Mouse (Mus musculus) hindbrain, postnatal 0 days (tissue): ENCODE data around the gene Trpm2. TPM values are rescaled to one million over a fixed set of nuclear protein-coding genes. Genes with fewer than 3 reads are reported as not detected.

ENCODE experiments used
- ATAC-seq: fragments of 200-750 bp; cut with Nextera tagmentation; 2 replicates; pipeline ENCODE4 v1.8.0; 2017; ENCODE audit warnings: mild to moderate bottlenecking, moderate TSS enrichment, moderate library complexity
- DNase-seq: peaks from one replicate; pipeline ENCODE4 v3.0.0-alpha.2; 2015; ENCODE audit warnings: low spot score
- H3K27ac ChIP-seq: fragments of 300-500 bp; sonication (generic); 2 replicates; pipeline ENCODE4 v1.5.1; 2014; ENCODE audit warnings: mild to moderate bottlenecking
- H3K27me3 ChIP-seq: fragments of 300-500 bp; sonication (generic); 2 replicates; pipeline ENCODE4 v1.6.1; 2014; ENCODE audit warnings: low read length, mixed read lengths; ENCODE audit not compliant: insufficient read depth
- H3K36me3 ChIP-seq: fragments of 300-500 bp; sonication (generic); 2 replicates; pipeline ENCODE4 v1.6.1; 2014; ENCODE audit warnings: low read length, mixed read lengths; ENCODE audit not compliant: insufficient read depth
- H3K4me1 ChIP-seq: fragments of 300-500 bp; sonication (generic); 2 replicates; pipeline ENCODE4 v1.6.1; 2014; ENCODE audit warnings: antibody characterized with exemption, low read length, mixed read lengths; ENCODE audit not compliant: insufficient read depth
- H3K4me2 ChIP-seq: fragments of 300-500 bp; sonication (generic); 2 replicates; pipeline ENCODE4 v1.6.1; 2014; ENCODE audit warnings: low read depth, mild to moderate bottlenecking, low read length, moderate library complexity, mixed read lengths
- H3K4me3 ChIP-seq: fragments of 300-500 bp; sonication (generic); 2 replicates; pipeline ENCODE4 v1.5.1; 2014; ENCODE audit warnings: low read length
- H3K9ac ChIP-seq: fragments of 300-500 bp; sonication (generic); replicated peaks from 2 replicates; pipeline ENCODE4 v1.6.1; 2014; ENCODE audit warnings: mild to moderate bottlenecking, low read length, moderate library complexity, mixed read lengths
- H3K9me3 ChIP-seq: fragments of 300-500 bp; sonication (generic); 2 replicates; pipeline ENCODE4 v1.6.1; 2016; ENCODE audit warnings: low read length, mixed read lengths
- CTCF ChIP-seq: IDR thresholded peaks from 2 replicates; pipeline ENCODE4 v1.5.1; 2016; ENCODE audit warnings: antibody characterized with exemption, control low read depth, low read depth
- WGBS: fragments of 180-500 bp; shearing (Covaris S2); extraction: QIAGEN DNeasy Blood & Tissue Kit; methylation state at CpG from one replicate; pipeline ENCODE4 v1.1.7; 2014; 5-methylcytosine and 5-hydroxymethylcytosine counted together
- polyA plus RNA-seq: library from polyadenylated mRNA; unstranded; fragments of >200 nt; fragmentation: Nextera tagmentation; extraction: Ambion mirVana; gene quantifications from 2 replicates; pipeline ENCODE4 v1.2.1, GENCODE M21; 2015
- total RNA-seq: library from RNA; depleted of rRNA; stranded (reverse); fragments of >200 nt; gene quantifications from 2 replicates; pipeline ENCODE4 v1.2.3, GENCODE M21; 2014; rRNA removed

Gene Trpm2
- total and polyA plus RNA-seq, 2 experiments from 2014 or later, result 4.6 to 6.5 TPM

GRCm38 (mm10) chr10:77864762-77865143 lies 105.6 kb downstream of the Trpm2 start:
- no peak; the same call in none of the 2 replicates for ATAC-seq
- 45% methylated on average over 11 of the region's 11 CpGs for WGBS

GRCm38 (mm10) chr10:77864067-77864761 lies 106.1 kb downstream of the Trpm2 start:
- H3K4me1 ChIP-seq, result no peaks in the 10 kb centered on the region
- peak; percentile 39 for DNase-seq
- H3K9me3 ChIP-seq, result no peaks in the 10 kb centered on the region
- TF ChIP-seq CTCF, result no peak
- peak; percentile 83 for ATAC-seq
- H3K4me2 ChIP-seq, result peak overlapping the region; percentile 17; the same call in 1 of the 2 replicates
- H3K27ac ChIP-seq, result no peak overlapping the region
- no peak overlapping the region for H3K9ac ChIP-seq
- H3K27me3 ChIP-seq, result no peaks in the 10 kb centered on the region
- H3K4me3 ChIP-seq, result no peak overlapping the region
- 48% methylated on average over 14 of the region's 14 CpGs for WGBS
- no peaks in the 10 kb centered on the region for H3K36me3 ChIP-seq

More at GRCm38 (mm10) chr10:77864762-77865143, 105.6 kb downstream of the Trpm2 start:
- no peak for TF ChIP-seq CTCF
- no peak overlapping the region for H3K9ac ChIP-seq
- no peak for DNase-seq
- no peak overlapping the region for H3K4me3 ChIP-seq
- H3K27ac ChIP-seq, result no peak overlapping the region
- H3K36me3 ChIP-seq, result no peaks in the 10 kb centered on the region
- H3K9me3 ChIP-seq, result no peaks in the 10 kb centered on the region
- H3K27me3 ChIP-seq, result no peaks in the 10 kb centered on the region
- H3K4me2 ChIP-seq, result peak overlapping the region; percentile 17; the same call in 1 of the 2 replicates
- H3K4me1 ChIP-seq, result no peaks in the 10 kb centered on the region

- H3K4me3 ChIP-seq, result no peak within 1 kb of the TSS
- ATAC-seq, result no peak
- H3K9ac ChIP-seq, result no peak within 1 kb of the TSS
- H3K9me3 ChIP-seq, result no peaks in the 10 kb centered on the region
- H3K27ac ChIP-seq, result no peak within 1 kb of the TSS
- 38% methylated on average over 7 of the region's 7 CpGs for WGBS
- H3K4me2 ChIP-seq, result no peak within 1 kb of the TSS
- DNase-seq, result no peak
- TF ChIP-seq CTCF, result no peak
- no peaks in the 10 kb centered on the region for H3K4me1 ChIP-seq
- no peaks in the 10 kb centered on the region for H3K36me3 ChIP-seq
- no peaks in the 10 kb centered on the region for H3K27me3 ChIP-seq
Measured at GRCm38 (mm10) chr10:77861675-77862074, 108.7 kb downstream of the Trpm2 start, which contains the start of gene Gm3285. TSS of gene Gm3285 (plus strand) at chr10:77861975.

Other genes with a start within 250 kb of the Trpm2 start
- not detected in 2 replicates for gene Krtap12-1, start 250.0 kb downstream of the Trpm2 start, total RNA-seq
- not detected in 2 replicates for gene Krtap12-1, start 250.0 kb downstream of the Trpm2 start, polyA plus RNA-seq
- gene Gm10100, start 244.1 kb downstream of the Trpm2 start, total RNA-seq, result not detected in 2 replicates
- gene Gm10100, start 244.1 kb downstream of the Trpm2 start, polyA plus RNA-seq, result not detected in 2 replicates
- gene Gm18596, start 227.9 kb downstream of the Trpm2 start, total RNA-seq, result not detected in 2 replicates
- gene Gm18596, start 227.9 kb downstream of the Trpm2 start, polyA plus RNA-seq, result not detected in 2 replicates
- gene Gm9736, start 219.2 kb downstream of the Trpm2 start, total RNA-seq, result not detected in 2 replicates
- not detected in 2 replicates for gene Gm9736, start 219.2 kb downstream of the Trpm2 start, polyA plus RNA-seq
- not detected in 2 replicates for gene Gm3233, start 210.9 kb downstream of the Trpm2 start, total RNA-seq
- gene Gm3233, start 210.9 kb downstream of the Trpm2 start, polyA plus RNA-seq, result not detected in 2 replicates
- not detected in 2 replicates for gene Gm3238, start 199.2 kb downstream of the Trpm2 start, total RNA-seq
- not detected in 2 replicates for gene Gm3238, start 199.2 kb downstream of the Trpm2 start, polyA plus RNA-seq
- gene Gm7138, start 193.6 kb downstream of the Trpm2 start, total RNA-seq, result not detected in 2 replicates
- gene Gm7138, start 193.6 kb downstream of the Trpm2 start, polyA plus RNA-seq, result not detected in 2 replicates
- gene Gm3250, start 188.0 kb downstream of the Trpm2 start, total RNA-seq, result not detected in 2 replicates
- gene Gm3250, start 188.0 kb downstream of the Trpm2 start, polyA plus RNA-seq, result not detected in 2 replicates
- not detected in 2 replicates for gene Gm7137, start 182.4 kb downstream of the Trpm2 start, total RNA-seq
- gene Gm7137, start 182.4 kb downstream of the Trpm2 start, polyA plus RNA-seq, result not detected in 2 replicates
- gene Gm9639, start 175.5 kb downstream of the Trpm2 start, total RNA-seq, result not detected in 2 replicates
- gene Gm9639, start 175.5 kb downstream of the Trpm2 start, polyA plus RNA-seq, result not detected in 2 replicates
- gene Gm19668, start 171.4 kb downstream of the Trpm2 start, total RNA-seq, result not detected in 2 replicates
- not detected in 2 replicates for gene Gm19668, start 171.4 kb downstream of the Trpm2 start, polyA plus RNA-seq
- not detected in 2 replicates for gene Gm9507, start 158.7 kb downstream of the Trpm2 start, total RNA-seq
- gene Gm9507, start 158.7 kb downstream of the Trpm2 start, polyA plus RNA-seq, result not detected in 2 replicates
- gene Gm2696, start 155.9 kb downstream of the Trpm2 start, total RNA-seq, result not detected in 2 replicates
- not detected in 2 replicates for gene Gm2696, start 155.9 kb downstream of the Trpm2 start, polyA plus RNA-seq
- not detected in 2 replicates for gene Krtap10-4, start 143.5 kb downstream of the Trpm2 start, total RNA-seq
- not detected in 2 replicates for gene Krtap10-4, start 143.5 kb downstream of the Trpm2 start, polyA plus RNA-seq
- not detected in 2 replicates for gene Krtap10-10, start 134.6 kb downstream of the Trpm2 start, total RNA-seq
- not detected in 2 replicates for gene Krtap10-10, start 134.6 kb downstream of the Trpm2 start, polyA plus RNA-seq
- gene Gm36176, start 123.8 kb downstream of the Trpm2 start, total RNA-seq, result not detected in 2 replicates
- not detected in 2 replicates for gene Gm36176, start 123.8 kb downstream of the Trpm2 start, polyA plus RNA-seq
- gene Gm10318, start 117.7 kb downstream of the Trpm2 start, total RNA-seq, result not detected in 2 replicates
- gene Gm10318, start 117.7 kb downstream of the Trpm2 start, polyA plus RNA-seq, result not detected in 2 replicates
- gene Gm3285, start 108.6 kb downstream of the Trpm2 start, total RNA-seq, result not detected in 2 replicates
- not detected in 2 replicates for gene Gm3285, start 108.6 kb downstream of the Trpm2 start, polyA plus RNA-seq
- 27.8 and 31.4 TPM in 2 replicates for gene Lrrc3, start 68.0 kb downstream of the Trpm2 start, total RNA-seq
- gene Lrrc3, start 68.0 kb downstream of the Trpm2 start, polyA plus RNA-seq, result 22.1 and 24.3 TPM in 2 replicates
- gene 1810043G02Rik, start 8.0 kb upstream of the Trpm2 start, total RNA-seq, result 72.0 and 75.7 TPM in 2 replicates
- 58.5 and 60.4 TPM in 2 replicates for gene 1810043G02Rik, start 8.0 kb upstream of the Trpm2 start, polyA plus RNA-seq
- gene Pfkl, start 39.5 kb upstream of the Trpm2 start, total RNA-seq, result 183 and 208 TPM in 2 replicates
- gene Pfkl, start 39.5 kb upstream of the Trpm2 start, polyA plus RNA-seq, result 96.5 and 101 TPM in 2 replicates
- gene Dnmt3l, start 71.4 kb upstream of the Trpm2 start, total RNA-seq, result 0.63 TPM in 1 of 2 replicates, not detected in the other
- 0.13 and 0.44 TPM in 2 replicates for gene Dnmt3l, start 71.4 kb upstream of the Trpm2 start, polyA plus RNA-seq
- gene Aire, start 73.0 kb upstream of the Trpm2 start, total RNA-seq, result 0.14 and 0.99 TPM in 2 replicates
- gene Aire, start 73.0 kb upstream of the Trpm2 start, polyA plus RNA-seq, result 0.05 and 0.30 TPM in 2 replicates
- 5.1 and 5.3 TPM in 2 replicates for gene Icosl, start 98.7 kb upstream of the Trpm2 start, total RNA-seq
- gene Icosl, start 98.7 kb upstream of the Trpm2 start, polyA plus RNA-seq, result 1.7 and 1.8 TPM in 2 replicates
- 110 and 115 TPM in 2 replicates for gene D10Jhu81e, start 199.2 kb upstream of the Trpm2 start, total RNA-seq
- 31.5 and 32.2 TPM in 2 replicates for gene D10Jhu81e, start 199.2 kb upstream of the Trpm2 start, polyA plus RNA-seq
- 18.5 and 22.4 TPM in 2 replicates for gene Pwp2, start 214.6 kb upstream of the Trpm2 start, total RNA-seq
- 11.3 and 11.7 TPM in 2 replicates for gene Pwp2, start 214.6 kb upstream of the Trpm2 start, polyA plus RNA-seq